Mouse (Mus musculus): ENCODE results near the gene Pnp2.
"Not testable (repeated sequence)": the region's sequence is repeated elsewhere in the genome, so short reads cannot be mapped to it uniquely, and the experiment has no call there.

Pnp2 gene

GRCm38 (mm10) chr14:50955942-50956508 lies at the start of gene Pnp2:
Gene Pnp2 (plus strand): TSS chr14:50955992.
- peak; percentile 68 for DNase-seq

GRCm38 (mm10) chr14:50908126-50908525 lies 47.7 kb upstream of the Pnp2 start:
- no peak for DNase-seq

GRCm38 (mm10) chr14:50911356-50911755 lies 44.4 kb upstream of the Pnp2 start:
- no peak for DNase-seq

- not testable (repeated sequence) for DNase-seq
These were observed 32.4 kb upstream of the Pnp2 start for GRCm38 (mm10) chr14:50923437-50923836.

- peak; percentile 97 for DNase-seq
These were observed 31.3 kb upstream of the Pnp2 start, which contains the start of the genes Osgep and Apex1 for GRCm38 (mm10) chr14:50924281-50925064. Gene Osgep (minus strand): TSS chr14:50924893. Gene Apex1 (plus strand): TSS chr14:50924968.

GRCm38 (mm10) chr14:50925111-50925920 lies 30.5 kb upstream of the Pnp2 start:
- DNase-seq, result no peak

- DNase-seq, result no peak
These were observed 28.4 kb upstream of the Pnp2 start for GRCm38 (mm10) chr14:50927366-50927765.

- DNase-seq, result no peak
These were observed 25.8 kb upstream of the Pnp2 start for GRCm38 (mm10) chr14:50929951-50930350.

- DNase-seq, result no peak
These were observed 25.4 kb upstream of the Pnp2 start for GRCm38 (mm10) chr14:50930377-50930753.

- peak; percentile 100 for DNase-seq
These were observed 24.9 kb upstream of the Pnp2 start, which contains the start of the genes Pip4p1 and Pnp for GRCm38 (mm10) chr14:50930754-50931492. Gene Pip4p1 (minus strand): TSS chr14:50930856. Gene Pnp (plus strand): TSS chr14:50931082.

GRCm38 (mm10) chr14:50931493-50932020 lies 24.2 kb upstream of the Pnp2 start:
- DNase-seq, result no peak

GRCm38 (mm10) chr14:50936649-50937048 lies 19.1 kb upstream of the Pnp2 start:
- DNase-seq, result no peak

GRCm38 (mm10) chr14:50938119-50938908 lies 17.5 kb upstream of the Pnp2 start:
- no peak for DNase-seq

GRCm38 (mm10) chr14:50938940-50939339 lies 16.9 kb upstream of the Pnp2 start:
- DNase-seq, result no peak

- peak; percentile 92 for DNase-seq
These were observed 11.7 kb upstream of the Pnp2 start, which contains the start of gene Gm49342 for GRCm38 (mm10) chr14:50943932-50944667. Gene Gm49342 (plus strand): TSS chr14:50944517.

GRCm38 (mm10) chr14:50944668-50945033 lies 11.1 kb upstream of the Pnp2 start:
- DNase-seq, result not testable (repeated sequence)

GRCm38 (mm10) chr14:50945081-50945480 lies 10.7 kb upstream of the Pnp2 start:
- DNase-seq, result not testable (repeated sequence)

- DNase-seq, result not testable (repeated sequence)
These were observed 10.3 kb upstream of the Pnp2 start for GRCm38 (mm10) chr14:50945526-50945925.

- DNase-seq, result no peak
These were observed 305 bp upstream of the Pnp2 start for GRCm38 (mm10) chr14:50955487-50955886.

GRCm38 (mm10) chr14:50956724-50957123 lies 932 bp downstream of the Pnp2 start:
- DNase-seq, result not testable (repeated sequence)

- DNase-seq, result not testable (repeated sequence)
These were observed 1.4 kb downstream of the Pnp2 start for GRCm38 (mm10) chr14:50957146-50957545.

Data from cerebellum, adult 9-11 months (tissue).